Mouse (Mus musculus) adrenal gland, postnatal 14 days (tissue): ENCODE results near the gene Pcsk5. TPM values are rescaled to one million over a fixed set of nuclear protein-coding genes. Genes with fewer than 3 reads are reported as not detected.
A peak's percentile ranks its signal among the peaks of the same experiment; 100 is the strongest.

ENCODE experiments used
- DNase-seq: peaks from one replicate; pipeline ENCODE4 v3.0.0; 2021; ENCODE audit warnings: mixed read lengths
- long read RNA-seq, 2 experiments: library from polyadenylated mRNA; stranded (forward); transcript quantifications; one replicate each; pipeline ENCODE4 v2.0.0; 2021
- total RNA-seq: library from RNA; stranded (reverse); gene quantifications from 2 replicates; pipeline ENCODE4 v1.2.3, GENCODE M21; 2021

Pcsk5 gene
- total RNA-seq, result 116 and 124 TPM in 2 replicates
- long read RNA-seq, experiment 1, full-length matches to known transcripts, result 130 of 167 reads
- long read RNA-seq, experiment 1, partial matches to known transcripts, result 17 of 167 reads
- long read RNA-seq, experiment 1, other reads (novel, unspliced or antisense), result 20 of 167 reads
- long read RNA-seq, experiment 2, full-length matches to known transcripts, result 76 of 112 reads
- long read RNA-seq, experiment 2, partial matches to known transcripts, result 20 of 112 reads
- long read RNA-seq, experiment 2, other reads (novel, unspliced or antisense), result 16 of 112 reads

- peak; percentile 94 for DNase-seq
Measured at GRCm38 (mm10) chr19:17837471-17837859, at the start of gene Pcsk5. Gene Pcsk5 (minus strand): TSS chr19:17837632.

DNA sequence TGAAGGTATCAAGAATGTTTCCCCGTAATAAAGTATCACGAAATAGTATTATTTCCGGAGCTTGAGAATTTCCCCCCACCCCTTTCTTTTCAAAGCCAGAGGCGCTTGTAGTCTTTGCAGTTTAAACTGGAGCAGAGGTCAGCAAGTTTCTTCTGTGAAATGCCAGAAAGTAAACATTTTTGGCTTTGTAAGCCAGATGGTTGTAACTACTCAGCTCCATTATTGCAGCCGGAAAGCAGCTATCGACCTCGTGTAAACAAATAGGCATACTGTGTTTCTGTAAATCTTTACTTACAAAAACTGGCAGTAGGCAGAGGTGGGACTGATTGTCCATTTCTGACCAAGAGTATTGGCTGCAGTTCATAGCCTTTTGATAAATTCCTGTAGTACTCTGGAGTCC, 38.4 kb upstream of the Pcsk5 start:
- no peak for DNase-seq

GRCm38 (mm10) chr19:17874388-17874787, 37.0 kb upstream of the Pcsk5 start:
- DNase-seq, result no peak

GRCm38 (mm10) chr19:17873755-17874154, 36.3 kb upstream of the Pcsk5 start:
- no peak for DNase-seq

- no peak for DNase-seq
Measured at GRCm38 (mm10) chr19:17866317-17866891, 29.0 kb upstream of the Pcsk5 start.

GRCm38 (mm10) chr19:17860351-17861014, 23.1 kb upstream of the Pcsk5 start:
- DNase-seq, result no peak

- DNase-seq, result peak; percentile 10
Measured at GRCm38 (mm10) chr19:17856741-17857140, 19.3 kb upstream of the Pcsk5 start.

DNA sequence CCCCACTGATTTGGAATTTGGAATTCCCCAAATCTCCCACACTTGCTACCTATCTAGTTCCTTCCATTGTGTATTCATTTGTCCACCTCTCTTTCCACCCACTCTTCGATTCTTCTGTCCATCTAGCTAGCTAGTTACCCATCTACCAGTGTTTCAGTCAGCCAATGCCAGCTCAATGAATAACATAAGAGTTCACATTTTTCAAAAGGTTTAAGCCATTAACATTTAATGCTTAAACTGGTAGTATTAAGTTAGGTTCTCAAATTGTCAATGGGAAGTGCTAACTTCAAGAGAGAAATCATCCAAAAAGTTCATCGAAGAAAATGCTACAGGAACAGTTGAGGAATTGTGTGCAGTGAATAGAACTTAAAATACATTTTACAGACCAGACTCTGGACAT, 11.0 kb upstream of the Pcsk5 start:
- DNase-seq, result no peak

DNA sequence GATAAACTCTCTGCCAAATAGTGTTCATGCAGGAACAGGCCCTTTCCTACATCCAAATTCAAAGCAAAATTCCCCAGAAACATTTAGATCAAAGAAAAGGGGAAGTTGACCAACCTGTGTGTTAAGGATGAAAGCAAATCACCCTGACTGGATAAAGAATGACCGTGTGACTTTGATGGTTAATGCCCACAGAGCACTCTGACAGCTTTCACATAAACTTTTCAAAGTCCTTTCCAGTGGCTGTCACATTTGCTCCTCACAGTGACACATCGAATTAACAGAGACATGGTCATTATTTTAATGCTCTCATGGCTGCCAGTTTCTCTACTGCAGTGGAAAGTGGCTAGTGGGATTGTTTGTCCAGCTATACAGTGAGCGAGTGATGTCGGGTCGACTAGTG, 8.5 kb upstream of the Pcsk5 start:
- DNase-seq, result no peak

- no peak for DNase-seq
Measured at GRCm38 (mm10) chr19:17841586-17841985, 4.2 kb upstream of the Pcsk5 start.

GRCm38 (mm10) chr19:17839856-17840255, 2.4 kb upstream of the Pcsk5 start:
- no peak for DNase-seq

DNA sequence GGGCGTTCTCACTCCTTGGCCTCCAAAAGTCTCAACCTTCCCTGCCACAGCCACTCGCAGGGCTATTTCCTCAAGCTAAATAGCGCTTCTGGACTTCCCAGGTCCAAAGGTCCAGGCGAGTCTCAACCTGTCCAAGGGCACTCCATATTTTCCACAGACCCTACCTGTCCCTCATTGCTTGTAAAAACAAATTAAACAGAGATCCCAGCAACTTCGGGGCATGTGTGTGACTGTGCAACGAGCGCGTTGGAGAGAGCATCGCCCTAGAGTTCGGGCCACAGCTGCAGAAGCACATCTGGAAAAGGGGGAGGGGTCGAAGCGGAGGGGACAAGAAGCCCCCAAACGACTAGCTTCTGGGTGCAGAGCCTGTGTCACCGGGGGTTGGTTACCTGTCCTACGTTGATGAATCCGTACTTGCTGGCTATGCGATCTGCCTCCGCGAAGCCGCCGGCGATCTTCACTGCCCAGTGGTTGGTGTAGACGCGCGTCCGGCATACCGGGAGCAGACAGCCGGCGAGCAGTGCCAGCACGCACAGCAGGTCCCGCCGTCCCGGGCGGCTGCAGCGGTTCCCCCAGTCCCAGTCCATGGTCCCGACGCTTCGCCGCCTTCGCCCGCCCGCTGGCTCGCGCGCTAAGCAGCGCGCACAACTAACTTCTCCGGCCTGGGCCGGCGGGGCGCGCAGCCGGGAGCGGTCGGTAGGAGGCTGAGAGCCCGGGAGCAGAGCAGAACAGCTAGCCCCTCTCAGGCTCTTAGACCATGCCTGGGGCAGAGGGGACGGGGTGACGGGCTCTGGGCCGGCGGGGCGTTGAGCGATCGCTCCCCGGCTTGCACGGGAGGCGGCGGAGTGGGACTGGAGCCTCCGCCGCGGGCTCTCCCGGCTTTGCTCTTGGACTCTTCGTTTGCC, 614 bp downstream of the Pcsk5 start:
- peak; percentile 70 for DNase-seq

DNA sequence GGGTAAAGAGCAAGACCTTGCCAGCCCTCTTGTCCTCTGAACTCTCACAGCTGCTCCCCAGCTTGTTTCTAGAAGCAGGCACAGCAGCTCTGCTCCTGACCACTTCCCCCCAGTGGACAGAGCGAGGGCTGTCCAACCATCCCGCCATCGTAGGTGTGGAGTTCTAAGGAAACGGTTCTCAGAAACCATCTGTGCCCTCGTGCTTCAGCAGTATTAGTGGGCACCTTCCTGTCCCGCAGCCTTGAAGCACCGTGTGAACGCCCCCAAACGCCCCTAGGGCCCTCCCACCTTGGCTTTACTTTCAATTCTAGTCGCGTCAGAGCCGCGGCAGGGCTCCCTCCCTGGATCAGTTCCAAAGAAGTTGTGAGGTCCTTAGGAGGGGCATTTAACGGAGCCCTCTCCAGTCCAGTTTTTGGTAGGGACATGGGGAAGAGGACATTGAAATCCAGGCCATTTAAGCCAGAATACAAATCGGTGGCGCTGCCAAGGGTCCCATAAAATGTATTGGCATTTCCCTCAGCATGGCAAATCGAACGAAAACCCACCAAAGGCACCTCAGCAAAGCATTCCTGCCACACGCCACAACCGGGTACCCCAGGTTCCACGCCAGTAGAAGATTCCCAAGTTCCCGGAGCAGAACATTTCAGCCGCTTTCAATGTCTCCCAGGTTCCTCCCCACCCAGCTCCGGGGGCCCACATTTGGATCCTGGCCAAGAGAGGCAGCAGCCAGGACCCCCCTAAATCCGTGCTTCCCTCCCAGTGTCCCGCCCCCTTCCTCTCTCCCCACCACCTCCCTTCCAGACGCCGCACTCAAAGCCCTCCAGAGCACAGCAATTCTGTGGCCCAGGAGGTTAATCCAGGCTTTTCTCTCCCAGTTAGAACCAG, 1.5 kb downstream of the Pcsk5 start:
- peak; percentile 80 for DNase-seq

GRCm38 (mm10) chr19:17834894-17835293, 2.5 kb downstream of the Pcsk5 start:
- DNase-seq, result no peak

- DNase-seq, result peak; percentile 14
Measured at GRCm38 (mm10) chr19:17831376-17831775, 6.1 kb downstream of the Pcsk5 start.

- no peak for DNase-seq
Measured at GRCm38 (mm10) chr19:17828414-17828813, 9.0 kb downstream of the Pcsk5 start.

GRCm38 (mm10) chr19:17826694-17827093, 10.7 kb downstream of the Pcsk5 start:
- DNase-seq, result no peak

- no peak for DNase-seq
Measured at GRCm38 (mm10) chr19:17820046-17820445, 17.4 kb downstream of the Pcsk5 start.

DNA sequence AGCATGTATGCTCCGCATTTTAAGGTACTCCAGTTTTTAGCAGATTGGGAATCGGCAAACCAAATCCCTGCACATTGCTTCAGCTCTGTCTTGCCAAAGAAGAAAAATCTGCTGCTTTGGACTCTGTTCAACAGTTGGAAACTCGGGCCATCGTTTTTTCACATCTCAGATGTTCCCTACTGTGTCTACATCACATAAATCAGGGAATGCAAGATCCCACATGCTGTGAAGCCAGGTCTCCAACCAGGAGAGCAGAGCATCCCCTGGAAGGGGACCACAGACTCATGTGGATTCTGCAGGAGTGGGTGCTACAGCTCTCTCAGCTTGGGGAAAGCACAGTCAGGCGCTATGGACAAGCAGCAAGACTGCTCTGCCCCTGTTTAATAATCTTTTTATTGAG, 18.4 kb downstream of the Pcsk5 start:
- DNase-seq, result no peak

- DNase-seq, result no peak
Measured at GRCm38 (mm10) chr19:17815062-17815461, 22.4 kb downstream of the Pcsk5 start.

- no peak for DNase-seq
Measured at GRCm38 (mm10) chr19:17813449-17813990, 23.9 kb downstream of the Pcsk5 start.
